Mouse (Mus musculus) right cerebral cortex, adult 2 months (tissue): Measurements from ENCODE around the gene Cs.
A peak's percentile ranks its signal among the peaks of the same experiment; 100 is the strongest.
"Not testable (repeated sequence)": the region's sequence is repeated elsewhere in the genome, so short reads cannot be mapped to it uniquely, and the experiment has no call there.

ENCODE experiments used
- DNase-seq, 2 experiments: peaks; one replicate each; pipeline ENCODE4 v3.0.0; 2021 to 2022; ENCODE audit warnings: low spot score in 2 of 2

Cs gene

DNA sequence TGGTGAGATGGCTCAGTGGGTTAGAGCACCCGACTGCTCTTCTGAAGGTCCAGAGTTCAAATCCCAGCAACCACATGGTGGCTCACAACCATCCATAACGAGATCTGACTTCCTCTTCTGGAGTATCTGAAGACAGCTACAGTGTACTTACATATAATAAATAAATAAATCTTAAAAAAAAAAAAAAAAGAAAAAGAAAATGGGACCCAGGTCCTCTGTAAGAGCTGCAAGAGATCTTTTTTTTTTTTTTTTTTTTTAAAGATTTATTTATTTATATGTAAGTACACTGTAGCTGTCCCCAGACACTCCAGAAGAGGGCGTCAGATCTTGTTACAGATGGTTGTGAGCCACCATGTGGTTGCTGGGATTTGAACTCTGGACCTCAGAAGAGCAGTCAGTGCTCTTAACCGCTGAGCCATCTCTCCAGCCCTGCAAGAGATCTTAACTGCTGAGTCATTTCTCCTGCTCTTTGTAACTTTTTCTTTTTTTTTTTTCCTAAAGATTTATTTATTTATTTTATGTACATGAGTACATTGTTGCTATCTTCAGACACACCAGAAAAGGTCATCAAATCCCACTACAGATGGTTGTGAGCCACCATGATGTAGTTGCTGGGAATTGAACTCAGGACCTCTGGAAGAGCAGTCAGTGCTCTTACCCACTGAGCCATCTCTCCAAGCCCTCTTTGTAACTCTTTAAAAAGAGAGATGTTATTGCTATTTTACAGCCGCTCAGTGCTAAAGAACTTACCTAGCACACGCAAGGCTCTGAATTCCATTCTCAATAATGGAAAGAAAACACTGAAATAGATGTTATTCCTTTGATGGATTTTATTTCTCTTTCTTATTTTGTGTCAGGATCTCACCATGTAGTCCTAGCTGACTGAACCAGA, 4.9 kb upstream of the Cs start:
- not testable (repeated sequence) for DNase-seq

DNA sequence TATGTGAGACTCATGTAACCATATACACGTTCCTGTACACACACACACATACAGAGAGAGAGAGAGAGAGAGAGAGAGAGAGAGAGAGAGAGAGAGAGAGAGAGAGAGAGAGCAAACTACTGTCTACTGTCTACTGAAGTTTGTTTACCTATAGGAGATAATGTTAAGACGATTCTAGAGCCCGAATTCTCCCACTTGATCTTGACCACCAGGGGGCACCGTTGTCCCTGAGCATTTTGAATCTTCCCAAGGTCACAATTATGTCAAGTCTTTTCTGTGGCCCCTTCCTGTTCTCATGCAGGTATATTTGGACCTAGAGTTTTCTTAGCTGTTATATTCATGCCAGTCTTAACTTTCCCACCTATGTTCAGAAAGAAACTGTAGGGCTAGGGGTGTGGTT, 2.0 kb upstream of the Cs start:
- peak; percentile 69 to 83 for DNase-seq

- DNase-seq: no peak
Measured at GRCm38 (mm10) chr10:128336195-128336594, 1.3 kb upstream of the Cs start.

GRCm38 (mm10) chr10:128336597-128336996, 937 bp upstream of the Cs start:
- no peak for DNase-seq

GRCm38 (mm10) chr10:128338415-128338814, 881 bp downstream of the Cs start:
- no peak for DNase-seq

- no peak for DNase-seq
Measured at GRCm38 (mm10) chr10:128338948-128339347, 1.4 kb downstream of the Cs start.

DNA sequence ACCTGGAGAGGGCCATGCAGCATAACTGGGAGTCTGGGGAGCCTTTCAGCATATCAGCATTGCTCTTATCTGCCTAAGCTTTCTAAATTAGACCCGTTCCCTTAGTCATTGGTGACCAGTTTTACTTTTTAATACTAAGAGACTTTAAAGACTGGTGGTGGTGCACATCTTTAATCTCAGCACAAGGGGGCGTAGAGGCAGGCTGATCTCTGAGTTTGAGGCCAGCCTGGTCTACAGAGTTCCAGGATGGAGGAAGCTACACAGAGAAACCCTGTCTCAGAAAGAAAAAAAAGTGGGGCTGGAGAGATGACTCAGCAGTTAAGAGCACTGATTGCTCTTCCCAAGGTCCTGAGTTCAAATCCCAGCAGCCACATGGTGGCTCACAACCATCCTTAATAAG, 2.7 kb downstream of the Cs start:
- DNase-seq: no peak

DNA sequence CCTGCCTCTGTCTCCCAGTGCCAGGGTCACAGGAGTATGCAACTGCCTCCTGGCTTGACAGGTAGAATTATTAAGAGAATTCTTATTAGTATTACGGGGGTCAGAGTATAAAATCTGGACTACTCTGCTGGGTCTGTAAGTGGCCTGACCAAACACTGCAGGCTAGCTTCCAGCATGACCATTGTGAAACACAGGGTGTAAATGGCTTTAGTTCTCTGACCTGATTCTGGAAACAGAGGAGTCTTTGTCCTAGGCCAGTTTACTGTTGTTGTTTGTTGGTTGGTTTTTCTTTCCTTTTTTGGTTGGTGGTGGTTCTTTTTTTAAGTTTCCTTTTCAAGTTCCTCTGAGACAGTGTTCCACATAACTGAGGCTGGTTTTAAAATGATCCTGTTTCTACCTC, 5.9 kb downstream of the Cs start:
- DNase-seq: no peak

DNA sequence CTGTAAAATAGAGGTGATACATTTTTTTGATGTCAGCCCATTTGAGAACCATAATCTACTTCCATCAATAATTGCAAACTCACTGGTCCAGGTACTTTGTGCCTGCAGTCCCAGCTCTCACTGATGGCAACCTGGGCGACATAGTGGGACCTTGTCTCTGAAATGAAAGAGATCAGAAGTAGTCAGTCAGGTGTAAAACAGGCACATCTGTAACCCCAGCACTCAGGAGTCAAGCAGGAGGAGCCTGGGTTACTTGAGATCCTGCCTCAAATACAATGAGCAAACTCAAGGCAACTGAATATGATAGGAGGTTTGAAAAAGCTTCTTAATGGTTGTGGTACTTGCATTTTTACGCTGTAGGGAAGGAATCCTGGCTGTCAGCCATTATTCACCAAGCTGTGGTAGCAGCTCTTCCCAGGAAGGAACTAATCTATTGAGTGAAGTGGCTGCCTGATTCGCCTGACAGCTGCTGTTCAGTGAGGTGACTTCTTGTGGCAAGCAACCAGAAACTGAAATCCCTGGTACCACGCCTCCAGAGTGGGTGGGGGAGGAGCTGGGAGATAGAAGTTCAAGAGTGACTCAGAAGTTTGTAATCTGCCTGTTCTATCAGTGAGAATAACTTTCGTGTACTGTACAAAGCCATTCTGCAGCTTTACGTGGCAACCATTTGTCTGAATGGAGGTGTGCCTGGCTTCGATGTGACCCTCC, 7.2 kb downstream of the Cs start:
- peak; percentile 76 to 78 for DNase-seq

DNA sequence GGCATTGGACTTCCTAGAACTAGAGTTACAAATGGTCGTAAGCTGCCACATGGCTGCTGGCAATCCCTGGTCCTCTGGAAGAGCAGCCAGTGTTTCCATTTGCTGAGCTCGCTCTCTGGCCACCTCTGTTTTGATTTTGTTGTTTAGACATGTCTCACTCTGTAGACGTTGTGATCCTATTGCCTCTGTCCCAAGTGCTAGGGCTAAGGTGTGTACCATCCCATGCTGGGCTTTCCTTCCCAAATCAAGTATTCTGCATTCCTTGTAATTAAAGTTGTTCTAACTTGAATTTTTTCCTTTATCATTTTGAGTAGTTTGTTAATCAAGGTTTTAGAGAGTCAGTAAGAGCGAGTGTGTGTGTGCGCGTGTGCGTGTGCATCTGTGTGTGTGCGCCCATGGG, 10.0 kb downstream of the Cs start:
- DNase-seq: no peak

DNA sequence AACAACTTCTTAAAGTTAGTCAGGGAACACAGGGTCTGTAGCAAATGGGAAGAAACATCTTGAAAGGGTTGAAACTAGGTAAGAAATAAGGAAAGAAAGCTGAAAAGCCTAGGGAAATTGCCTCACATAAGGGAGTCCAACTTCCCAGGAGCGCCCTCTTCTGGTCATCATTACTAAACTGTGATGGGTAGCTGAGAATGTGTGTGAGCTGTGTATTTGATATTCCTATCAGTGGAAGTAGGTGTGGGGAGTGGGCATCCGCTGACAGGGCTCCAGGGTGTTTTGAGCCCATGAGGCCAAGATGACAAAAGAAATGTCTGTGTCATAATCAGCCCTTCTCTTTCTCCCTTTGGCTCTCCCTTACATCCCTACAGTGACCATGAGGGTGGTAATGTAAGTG, 21.3 kb downstream of the Cs start:
- peak; percentile 57 to 65 for DNase-seq

GRCm38 (mm10) chr10:128359226-128359625, 21.7 kb downstream of the Cs start:
- DNase-seq: no peak

- no peak for DNase-seq
Measured at GRCm38 (mm10) chr10:128361836-128362235, 24.3 kb downstream of the Cs start.

DNA sequence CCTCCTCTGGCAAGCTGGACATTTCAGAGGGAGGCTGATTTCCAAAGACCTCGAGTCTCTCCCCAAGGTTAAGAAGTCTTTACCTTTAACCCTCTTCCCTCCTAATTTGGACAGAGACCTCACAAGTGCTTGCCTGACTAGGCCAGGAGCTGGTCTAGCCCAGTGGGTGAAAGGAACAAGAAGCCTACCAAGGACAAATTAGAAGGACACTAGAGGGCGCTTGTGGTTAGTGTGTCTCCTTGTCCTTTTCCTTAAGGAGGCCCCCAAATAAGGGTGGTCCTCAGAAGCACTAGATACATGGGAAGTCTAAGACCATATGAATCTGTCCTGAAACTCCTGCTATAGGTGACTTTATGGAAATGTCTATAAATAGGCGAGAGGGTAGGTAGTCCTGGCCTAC, 25.0 kb downstream of the Cs start:
- peak; percentile 35 to 36 for DNase-seq

GRCm38 (mm10) chr10:128367899-128368401, 30.4 kb downstream of the Cs start:
- no peak for DNase-seq

DNA sequence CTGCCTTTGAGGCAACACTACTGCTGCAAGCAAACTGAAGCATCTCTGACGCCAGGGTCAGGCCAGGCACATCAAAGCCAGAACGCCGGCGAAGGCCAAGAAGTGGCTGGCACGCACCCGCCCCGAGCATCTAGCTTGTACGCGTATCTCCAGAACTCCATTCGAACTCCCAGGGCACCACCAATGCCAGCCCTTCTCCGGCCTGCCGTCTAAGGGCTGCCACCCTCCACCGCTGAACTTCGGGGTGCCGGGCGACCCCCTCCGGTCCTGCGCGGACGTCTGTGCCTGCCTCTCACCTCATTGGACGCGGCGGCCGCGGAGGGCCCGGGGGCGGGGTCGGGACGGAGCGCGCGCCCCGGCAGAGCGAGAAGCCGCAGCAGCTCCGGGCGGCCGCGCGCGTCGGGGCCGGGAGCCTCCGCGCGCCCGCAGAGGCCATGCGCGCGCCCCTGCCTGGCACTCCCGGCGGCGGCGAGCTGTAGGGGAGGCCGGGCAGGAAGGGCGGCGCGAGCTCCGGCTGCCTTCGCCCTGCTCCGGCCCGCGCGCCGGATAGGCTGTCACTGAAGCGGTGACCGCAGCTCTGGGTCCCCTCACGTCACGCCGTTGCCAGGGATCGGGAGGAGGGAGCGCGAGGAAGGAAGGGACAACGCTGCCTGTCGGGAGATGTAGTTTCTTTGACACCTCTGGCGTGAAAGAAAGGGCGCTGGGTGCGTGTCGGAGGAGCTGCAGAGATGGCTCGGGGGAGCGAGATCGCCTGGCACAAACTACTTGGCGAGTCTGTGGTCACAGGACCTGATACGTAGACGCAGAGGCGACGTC, 31.1 kb downstream of the Cs start, which contains the start of gene Coq10a:
Coq10a (minus strand) TSS at position 596 of the 816 bp plus-strand sequence.
- DNase-seq: peak; percentile 91 to 94

GRCm38 (mm10) chr10:128369218-128369543, 31.6 kb downstream of the Cs start:
- no peak for DNase-seq

DNA sequence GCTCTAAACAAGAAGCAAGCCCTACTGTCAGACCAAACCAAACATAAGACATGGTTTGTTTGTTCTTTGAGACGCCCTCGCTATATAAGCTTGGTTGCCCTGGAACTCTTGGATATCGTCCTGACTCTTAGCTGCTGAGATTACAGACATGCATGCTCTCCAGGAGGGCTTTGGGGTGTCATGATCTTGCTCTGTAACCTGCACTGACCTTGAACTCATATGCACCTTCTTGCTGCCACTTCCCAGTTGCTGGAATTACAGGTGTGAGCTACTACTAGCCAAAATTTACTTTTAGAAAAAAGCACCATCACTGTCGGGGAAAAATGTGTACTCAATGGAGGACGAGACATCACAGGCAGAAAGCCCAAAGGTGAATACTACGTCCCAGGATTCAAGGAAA, 32.1 kb downstream of the Cs start:
- DNase-seq: no peak

DNA sequence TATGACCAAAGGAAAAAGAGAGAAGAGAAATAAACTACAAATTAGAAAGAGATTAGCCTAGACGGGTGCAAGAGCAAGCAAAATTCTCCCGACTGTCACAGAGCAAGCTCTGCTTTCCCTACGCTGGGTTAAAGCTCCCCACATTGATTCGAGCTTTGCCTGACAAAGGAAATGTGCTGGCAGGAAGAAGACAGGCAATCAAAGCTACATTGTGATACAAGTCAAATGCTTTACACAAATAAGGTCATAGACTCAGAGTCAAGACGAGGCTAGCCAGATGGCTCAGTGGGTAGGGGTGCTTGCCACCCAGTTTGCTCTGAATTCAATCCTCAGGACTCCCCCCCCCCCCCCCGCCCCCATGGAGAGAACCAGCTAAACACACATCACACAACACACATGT, 32.5 kb downstream of the Cs start:
- DNase-seq: no peak

DNA sequence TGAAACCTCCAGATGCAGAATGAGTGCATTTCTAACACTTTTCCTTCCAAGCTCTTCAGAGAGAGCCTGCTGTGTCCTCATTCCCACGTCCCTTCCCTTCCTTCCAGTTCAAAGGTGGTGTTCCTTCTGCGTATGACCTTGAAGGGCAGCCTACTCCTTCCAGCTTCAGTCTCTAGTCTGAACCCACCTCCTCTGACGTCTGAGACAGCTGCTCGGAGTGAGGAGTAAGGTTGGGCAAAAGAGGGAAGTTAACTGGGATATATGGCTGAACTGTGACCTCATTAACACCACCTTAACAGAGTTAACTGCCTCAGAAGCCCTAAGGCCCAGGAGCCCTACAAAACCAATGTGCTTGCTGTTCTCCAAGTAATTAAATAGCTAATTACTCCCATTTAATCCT, 33.1 kb downstream of the Cs start:
- no peak for DNase-seq

DNA sequence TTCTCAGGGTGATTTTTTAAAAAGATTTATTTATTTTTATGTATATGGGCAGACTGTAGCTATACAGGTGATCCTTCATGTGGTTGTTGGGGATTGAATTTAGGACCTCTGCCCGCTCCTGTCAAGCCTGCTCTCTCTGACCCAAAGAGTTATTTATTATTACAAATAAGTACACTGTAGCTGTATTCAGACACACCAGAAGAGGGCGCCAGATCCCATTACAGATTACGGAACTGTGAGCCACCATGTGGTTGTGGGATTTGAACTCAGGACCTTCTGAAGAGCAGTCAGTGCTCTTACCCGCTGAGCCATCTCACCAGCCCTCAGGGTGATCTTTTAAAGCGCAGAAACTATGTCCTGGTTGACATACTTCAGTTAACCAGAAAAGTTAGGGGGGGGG, 34.6 kb downstream of the Cs start:
- DNase-seq: no peak
